Mouse (Mus musculus) megakaryocyte, embryonic 14.5 days (primary cell): Measurements from ENCODE around the gene Lekr1. TPM values are rescaled to one million over a fixed set of nuclear protein-coding genes. Genes with fewer than 3 reads are reported as not detected.
"Not testable (repeated sequence)": the region's sequence is repeated elsewhere in the genome, so short reads cannot be mapped to it uniquely, and the experiment has no call there.

ENCODE experiments used
- H3K27me3 ChIP-seq: replicated peaks from 2 replicates; pipeline ENCODE3; 2012; ENCODE audit warnings: inconsistent platforms
- H3K36me3 ChIP-seq: replicated peaks from 2 replicates; pipeline ENCODE3; 2012; ENCODE audit warnings: low read length, inconsistent platforms, mixed read lengths
- H3K4me1 ChIP-seq: 2 replicates; pipeline ENCODE4 v1.6.1; 2012; ENCODE audit warnings: inconsistent platforms
- H3K4me3 ChIP-seq: replicated peaks from 2 replicates; pipeline ENCODE3; 2012; ENCODE audit warnings: moderate library complexity, mild to moderate bottlenecking, inconsistent platforms
- H3K9me3 ChIP-seq: 2 replicates; pipeline ENCODE4 v1.6.1; 2012; ENCODE audit warnings: inconsistent platforms
- FLI1 ChIP-seq: IDR thresholded peaks from 2 replicates; pipeline ENCODE4 v1.6.1; 2012; ENCODE audit warnings: low read length, inconsistent platforms, mixed read lengths
- GATA1 ChIP-seq: IDR thresholded peaks from 3 replicates; pipeline ENCODE4 v1.6.1; 2012; ENCODE audit warnings: mixed read lengths, low read length, inconsistent platforms, borderline replicate concordance
- polyA plus RNA-seq: library from polyadenylated mRNA; stranded (reverse); fragments of >175 nt; gene quantifications from 2 replicates; pipeline ENCODE4 v1.2.3, GENCODE M21; 2012; ENCODE audit warnings: low replicate concordance; ENCODE audit not compliant: insufficient read depth

Gene Lekr1
- polyA plus RNA-seq, 1 experiment, result 1.2 TPM

GRCm38 (mm10) chr3:65764511-65765508, 98.8 kb downstream of the Lekr1 start:
- H3K4me1 ChIP-seq, result no peaks in the 10 kb centered on the region
- no peak overlapping the region for H3K4me3 ChIP-seq
- no peak for TF ChIP-seq GATA1
- no peaks in the 10 kb centered on the region for H3K36me3 ChIP-seq
- H3K27me3 ChIP-seq, result no peaks in the 10 kb centered on the region
- no peaks in the 10 kb centered on the region for H3K9me3 ChIP-seq

DNA sequence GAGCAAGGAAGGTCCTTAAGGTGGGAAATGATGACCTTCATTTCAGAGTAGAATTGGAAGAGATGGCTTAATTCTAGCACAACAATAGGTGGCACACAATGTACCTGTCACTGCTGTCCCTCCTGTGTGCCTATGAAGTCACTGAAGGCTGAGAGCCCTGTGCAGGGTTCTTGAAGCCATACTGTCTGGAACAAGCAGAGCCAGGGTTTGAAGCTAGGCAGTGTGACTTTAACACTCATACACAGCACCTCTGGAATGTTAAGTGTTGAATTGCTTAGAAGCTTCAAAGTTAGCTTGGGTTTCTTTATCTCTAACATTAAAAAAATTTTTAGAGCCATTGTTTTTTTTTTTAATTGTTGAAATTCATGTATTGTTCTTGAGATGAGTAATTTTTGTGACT, 100.4 kb downstream of the Lekr1 start:
- no peaks in the 10 kb centered on the region for H3K9me3 ChIP-seq
- H3K27me3 ChIP-seq, result no peaks in the 10 kb centered on the region
- TF ChIP-seq GATA1 (no peak), FLI1 (no peak)
- no peak overlapping the region for H3K4me3 ChIP-seq
- H3K4me1 ChIP-seq, result no peaks in the 10 kb centered on the region
- no peaks in the 10 kb centered on the region for H3K36me3 ChIP-seq

DNA sequence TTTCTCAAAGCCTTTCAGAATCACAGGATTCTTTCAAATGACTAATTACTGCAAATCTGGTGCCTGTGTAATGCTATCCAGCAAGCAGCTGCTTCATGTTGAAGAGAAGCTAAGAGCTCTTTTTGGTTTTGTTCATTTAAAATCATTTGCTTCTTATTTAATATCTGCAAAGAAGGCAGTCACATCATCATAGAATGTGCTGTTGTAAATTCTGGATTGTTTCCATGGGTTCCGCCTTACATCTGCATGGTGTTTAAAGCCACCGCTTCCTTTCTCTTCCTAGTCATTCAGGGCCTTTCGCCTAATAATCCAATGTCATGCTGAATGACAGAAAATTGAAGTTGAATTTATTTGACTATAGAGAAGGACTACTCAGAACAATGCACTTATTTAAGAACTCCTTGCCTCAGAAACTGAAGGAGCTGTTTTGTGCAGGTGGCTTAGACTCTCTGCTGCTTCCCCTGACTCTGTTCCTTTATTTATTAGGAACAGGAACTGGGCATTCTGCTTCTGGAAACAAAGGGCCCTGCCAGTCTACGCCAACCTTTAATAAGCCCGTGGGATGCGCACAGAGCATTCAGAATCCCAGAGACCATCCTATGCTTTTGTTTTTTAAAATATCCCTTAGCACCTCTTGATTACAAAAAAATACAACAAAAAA, 101.3 kb downstream of the Lekr1 start:
- TF ChIP-seq GATA1 (no peak), FLI1 (no peak)
- Histone ChIP-seq H3K27me3 (no peaks in the 10 kb centered on the region), H3K4me1 (no peaks in the 10 kb centered on the region), H3K4me3 (no peak overlapping the region), H3K9me3 (no peaks in the 10 kb centered on the region), H3K36me3 (no peaks in the 10 kb centered on the region)

DNA sequence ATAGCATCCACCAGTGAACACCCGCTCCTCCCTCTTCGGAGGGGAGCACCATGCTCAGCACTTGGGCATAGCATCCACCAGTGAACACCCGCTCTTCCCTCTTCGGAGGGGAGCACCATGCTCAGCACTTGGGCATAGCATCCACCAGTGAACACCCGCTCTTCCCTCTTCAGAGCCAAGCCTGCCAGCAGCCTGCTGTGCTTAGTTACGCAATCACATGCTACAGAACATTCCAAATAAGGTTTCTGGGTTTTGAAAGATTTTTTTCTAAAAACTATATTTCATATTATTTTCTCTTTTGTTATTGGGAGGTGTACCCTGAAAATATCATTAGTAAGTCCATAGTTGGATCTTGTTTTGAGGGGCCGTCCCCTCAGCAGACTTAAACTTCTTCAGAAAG, 103.6 kb downstream of the Lekr1 start:
- H3K9me3 ChIP-seq, H3K36me3 ChIP-seq, H3K27me3 ChIP-seq, H3K4me3 ChIP-seq, H3K4me1 ChIP-seq: not testable (repeated sequence)

DNA sequence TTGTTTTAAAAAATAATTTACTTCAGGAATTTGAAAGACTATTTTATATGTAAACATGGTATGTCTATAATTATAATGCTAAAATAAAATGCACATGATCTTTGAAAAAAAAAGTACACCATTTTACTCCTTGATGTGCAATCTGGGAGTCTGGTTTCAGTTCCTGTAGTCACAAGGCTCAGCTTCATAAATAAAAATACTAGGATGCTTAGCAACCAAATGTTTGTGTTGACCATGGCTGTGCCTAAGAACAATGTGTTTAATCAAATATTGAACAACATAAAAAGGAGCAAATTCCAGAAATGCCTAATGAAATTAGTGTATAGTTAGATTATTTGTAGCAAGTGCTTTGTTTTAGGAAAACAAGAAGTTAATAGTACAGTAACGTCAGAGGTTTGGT, 107.9 kb downstream of the Lekr1 start:
- Histone ChIP-seq H3K4me3 (no peak overlapping the region), H3K27me3 (no peaks in the 10 kb centered on the region), H3K36me3 (no peaks in the 10 kb centered on the region), H3K4me1 (no peaks in the 10 kb centered on the region), H3K9me3 (peaks cover 5% of the 10 kb centered on the region; the same call in 1 of the 2 replicates)
- TF ChIP-seq FLI1, result no peak
- TF ChIP-seq GATA1, result no peak

GRCm38 (mm10) chr3:65775096-65775495, 109.1 kb downstream of the Lekr1 start:
- H3K9me3 ChIP-seq, result peaks cover 12% of the 10 kb centered on the region
- no peaks in the 10 kb centered on the region for H3K27me3 ChIP-seq
- no peaks in the 10 kb centered on the region for H3K36me3 ChIP-seq

DNA sequence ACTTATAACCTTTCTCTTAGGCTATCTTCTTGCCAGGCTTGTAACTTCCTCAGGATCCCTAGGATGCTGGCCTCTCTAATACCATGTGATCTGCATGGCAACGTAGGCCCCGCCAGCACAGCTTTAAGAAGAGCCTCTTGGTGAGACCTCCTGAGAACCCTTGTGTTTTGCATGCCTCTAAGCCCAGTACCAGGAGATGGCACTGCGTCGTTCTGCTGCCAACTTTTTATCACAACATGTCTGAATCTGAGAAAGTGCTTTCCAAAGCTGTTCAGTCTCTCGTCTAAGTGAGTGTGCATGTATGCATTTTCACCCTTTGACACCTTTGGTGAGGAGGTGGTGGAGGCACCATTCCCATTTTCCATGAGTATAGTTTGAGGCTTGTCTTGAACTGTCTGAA, 116.2 kb downstream of the Lekr1 start:
- H3K9me3 ChIP-seq, result peaks cover 8% of the 10 kb centered on the region
- H3K4me3 ChIP-seq, result no peak overlapping the region
- H3K36me3 ChIP-seq, result no peaks in the 10 kb centered on the region
- H3K4me1 ChIP-seq, result no peaks in the 10 kb centered on the region
- no peaks in the 10 kb centered on the region for H3K27me3 ChIP-seq
- no peak for TF ChIP-seq GATA1
- TF ChIP-seq FLI1, result no peak

More at GRCm38 (mm10) chr3:65775096-65775495, 109.1 kb downstream of the Lekr1 start:
- Histone ChIP-seq H3K4me1 (no peaks in the 10 kb centered on the region), H3K4me3 (no peak overlapping the region)
- no peak for TF ChIP-seq GATA1
- no peak for TF ChIP-seq FLI1

- Histone ChIP-seq H3K4me1 (no peaks in the 10 kb centered on the region), H3K36me3 (no peaks in the 10 kb centered on the region), H3K4me3 (no peak overlapping the region), H3K27me3 (no peaks in the 10 kb centered on the region), H3K9me3 (0 out of 2 replicates have a peak, but pooled peaks cover 5% of the 10 kb centered on the region)
- no peak for TF ChIP-seq GATA1
These were observed 124.2 kb downstream of the Lekr1 start for GRCm38 (mm10) chr3:65790076-65790685.

GRCm38 (mm10) chr3:65793561-65793960, 127.5 kb downstream of the Lekr1 start:
- TF ChIP-seq GATA1, result no peak
- no peak for TF ChIP-seq FLI1
- Histone ChIP-seq H3K4me3 (no peak overlapping the region), H3K9me3 (0 out of 2 replicates have a peak, but pooled peaks cover 5% of the 10 kb centered on the region), H3K4me1 (no peaks in the 10 kb centered on the region), H3K27me3 (no peaks in the 10 kb centered on the region), H3K36me3 (no peaks in the 10 kb centered on the region)

- no peaks in the 10 kb centered on the region for H3K4me1 ChIP-seq
- 0 out of 2 replicates have a peak, but pooled peaks cover 5% of the 10 kb centered on the region for H3K9me3 ChIP-seq
- TF ChIP-seq FLI1 (no peak), GATA1 (no peak)
- H3K4me3 ChIP-seq, result no peak overlapping the region
- H3K27me3 ChIP-seq, result no peaks in the 10 kb centered on the region
- H3K36me3 ChIP-seq, result no peaks in the 10 kb centered on the region
These were observed 128.7 kb downstream of the Lekr1 start for GRCm38 (mm10) chr3:65794711-65795110.
